1 mouse cellular context compared by ENCODE assay signal in genomic region chr1:171067928-171068327, GRCm38 (mm10). TPM values are rescaled to one million over a fixed set of nuclear protein-coding genes. Genes with fewer than 3 reads are reported as not detected.
"Had no signal": no experiment of that assay in that cellular context is flagged by ENCODE, and none has a peak within 500 bp of the region (broad histone marks: within the 10 kb centered on the region; RNA-seq: fewer than 3 reads in every experiment).

No protein-coding gene starts in this region.

RNA-seq across cellular contexts. Expression of gene Fcgr4, which starts 49.2 kb away (rescaled TPM):
- polyA plus RNA-seq: inflammation-experienced regulatory T-cells, adult 6 months had no signal
